Mouse (Mus musculus) liver, postnatal 0 days (tissue): ENCODE measurements at regions not wholly inside any gene's neighbourhood (a gene's known extent, or its start where the extent isn't known, plus 50 kb on each side); places are given as distances from the start of the nearest gene placed in this dataset.

Experiments
- CTCF ChIP-seq: sonication (generic); IDR thresholded peaks from 2 replicates; pipeline ENCODE4 v1.5.1; 2016; ENCODE audit warnings: antibody characterized with exemption, low read depth
- EP300 ChIP-seq: IDR thresholded peaks from 2 replicates; pipeline ENCODE4 v1.6.1; 2016; ENCODE audit warnings: antibody characterized with exemption, low read depth, mild to moderate bottlenecking

DNA sequence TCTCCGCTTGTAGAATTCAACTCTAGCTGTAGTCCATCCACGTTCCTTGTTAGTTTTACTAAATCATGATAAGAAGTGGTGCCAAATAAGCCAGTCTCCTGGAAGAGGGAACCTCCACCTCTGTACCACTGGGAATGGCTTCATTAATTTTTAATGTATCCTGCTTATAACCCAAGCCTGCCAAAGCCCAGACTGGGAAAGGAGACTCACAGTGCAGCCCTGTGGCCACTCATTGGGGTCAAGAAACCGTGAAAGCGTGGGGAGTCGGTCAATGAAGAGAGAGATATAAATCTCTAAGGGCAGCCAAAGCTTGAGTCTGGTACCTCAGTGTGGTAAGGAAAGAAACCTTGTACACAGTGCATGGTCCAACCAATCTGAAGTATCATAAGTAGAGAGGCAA is 577.1 kb downstream of the Gm19410 start:
- no peak for TF ChIP-seq CTCF
- TF ChIP-seq EP300 = no peak
